Mouse (Mus musculus) gastrocnemius, adult 8-10 months (tissue): ENCODE data around the gene AL731706.1. TPM values are rescaled to one million over a fixed set of nuclear protein-coding genes. Genes with fewer than 3 reads are reported as not detected.

Experiments
- DNase-seq, 2 experiments: peaks; one replicate each; pipeline ENCODE4 v3.0.0; 2022; ENCODE audit warnings: low spot score in 2 of 2
- total RNA-seq, 4 experiments: library from RNA; stranded (reverse); gene quantifications; 2 replicates each; pipeline ENCODE4 v1.2.4; 2022

Gene AL731706.1
- total RNA-seq, 4 experiments from 2014 or later, result 17.5 to 32.7 (median 25.3) TPM

DNA sequence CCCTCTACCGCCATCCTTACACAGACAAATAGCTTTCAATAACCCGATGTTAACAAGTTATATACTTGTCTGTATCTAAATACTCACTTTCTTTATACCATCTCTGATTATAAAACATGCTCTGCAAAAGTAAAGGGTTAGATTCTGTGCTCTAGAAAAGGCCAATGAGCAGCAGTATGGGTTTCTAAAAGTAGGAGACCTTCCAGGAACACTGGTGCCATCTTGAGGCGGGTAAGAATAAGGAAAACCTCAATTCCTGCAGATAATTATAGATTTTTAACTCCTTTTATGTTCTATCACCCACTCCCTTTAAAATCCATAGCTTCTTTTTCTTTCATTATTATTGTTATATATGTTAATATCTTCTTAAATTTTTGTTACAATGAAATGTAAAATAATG, 55.3 kb downstream of the AL731706.1 start:
- DNase-seq, result no peak

DNA sequence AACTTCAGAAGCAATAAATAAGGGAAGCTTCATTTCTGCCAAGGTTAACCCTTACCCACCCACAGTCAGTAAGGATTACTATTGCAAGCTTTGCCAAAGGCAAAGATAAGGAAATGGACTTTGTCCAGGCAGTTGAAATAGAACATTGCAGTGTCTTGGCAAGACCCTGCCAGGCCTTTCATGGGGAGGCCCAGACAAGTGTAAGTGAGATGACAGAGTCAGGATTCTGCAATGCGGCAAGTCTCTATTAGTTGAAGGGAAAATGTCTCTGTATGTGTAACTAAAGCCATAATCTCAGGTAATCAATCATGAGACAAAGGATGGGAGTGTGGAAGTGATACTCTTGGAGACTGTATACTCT, 56.5 kb downstream of the AL731706.1 start:
- DNase-seq, result no peak

DNA sequence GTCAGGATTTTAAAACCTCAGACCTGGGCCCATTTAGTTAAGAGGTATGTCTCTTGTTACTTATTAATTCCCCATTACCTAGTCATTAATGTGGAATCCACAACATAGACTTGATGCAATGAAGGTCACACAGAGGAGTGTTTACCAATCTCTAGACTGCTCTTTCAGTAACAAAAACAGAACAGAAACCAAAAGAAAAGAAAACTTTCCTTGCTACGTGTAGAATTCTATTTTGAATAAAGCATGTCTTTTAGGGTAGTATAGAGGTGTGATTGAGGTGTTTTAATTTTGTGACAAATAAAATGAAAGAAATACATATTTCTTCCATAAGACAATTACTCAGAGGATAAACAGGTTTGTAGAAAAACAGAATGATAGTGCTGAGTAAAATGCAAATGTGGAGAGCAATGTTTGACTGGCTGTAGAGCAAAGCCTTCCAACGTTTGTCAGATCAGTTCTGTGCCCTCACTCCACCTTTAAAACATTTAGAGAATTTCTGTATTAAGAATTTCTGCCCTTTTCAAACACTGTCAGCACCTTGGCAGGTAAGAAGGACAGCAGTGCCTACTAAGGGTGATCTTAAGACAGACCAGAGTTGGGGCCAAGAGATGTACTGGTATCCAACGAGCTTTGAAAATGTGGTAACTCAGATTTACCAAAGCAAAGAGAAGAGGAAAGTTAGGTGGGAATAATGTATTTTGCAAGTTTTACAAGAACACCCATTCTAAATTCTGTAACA, 57.0 kb downstream of the AL731706.1 start:
- no peak for DNase-seq

DNA sequence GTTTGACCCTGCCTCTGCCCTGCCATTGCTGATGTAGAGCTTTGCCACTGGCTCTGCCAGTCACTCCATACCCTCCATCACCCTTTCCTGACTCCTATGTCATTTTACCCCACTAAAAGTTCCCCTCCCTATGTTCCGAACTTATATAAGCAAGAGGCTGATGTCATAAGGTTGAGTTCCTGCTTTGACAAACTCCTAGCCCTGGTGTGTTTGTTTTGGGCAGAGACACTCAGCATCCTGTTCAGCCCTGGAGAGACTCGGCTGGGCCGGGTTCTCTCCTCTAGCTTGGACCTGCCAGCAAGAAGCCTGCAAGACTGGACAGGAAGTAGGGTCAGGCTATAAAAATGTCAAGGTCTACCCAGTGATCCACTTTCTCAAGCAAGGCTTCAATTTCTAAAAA, 58.3 kb downstream of the AL731706.1 start:
- DNase-seq, result peak in 1 of 2 experiments; percentile 8

Other genes with a start within 250 kb of the AL731706.1 start
- under 1 TPM in 3 of 4 experiments, not detected in 1; 0.29 to 0.38 (median 0.36) TPM for gene Snap25, start 177.9 kb downstream of the AL731706.1 start, total RNA-seq
- 10 to 100 TPM in 3 of 4 experiments, 1 to 10 TPM in 1; 9.4 to 39.7 (median 30.9) TPM for gene AL731706.2, start 5.7 kb downstream of the AL731706.1 start, total RNA-seq
- gene Slx4ip, start 171 bp downstream of the AL731706.1 start, total RNA-seq, result 1 to 10 TPM; 2.5 to 3.8 (median 3.1) TPM
- gene Mkks, start within 50 bp of the AL731706.1 start, total RNA-seq, result 10 to 100 TPM; 23.0 to 47.3 (median 34.3) TPM
- gene Jag1, start 225.3 kb upstream of the AL731706.1 start, total RNA-seq, result 1 to 10 TPM; 4.4 to 6.2 (median 4.8) TPM